Mouse (Mus musculus): ENCODE data around the gene Sufu.

DNA sequence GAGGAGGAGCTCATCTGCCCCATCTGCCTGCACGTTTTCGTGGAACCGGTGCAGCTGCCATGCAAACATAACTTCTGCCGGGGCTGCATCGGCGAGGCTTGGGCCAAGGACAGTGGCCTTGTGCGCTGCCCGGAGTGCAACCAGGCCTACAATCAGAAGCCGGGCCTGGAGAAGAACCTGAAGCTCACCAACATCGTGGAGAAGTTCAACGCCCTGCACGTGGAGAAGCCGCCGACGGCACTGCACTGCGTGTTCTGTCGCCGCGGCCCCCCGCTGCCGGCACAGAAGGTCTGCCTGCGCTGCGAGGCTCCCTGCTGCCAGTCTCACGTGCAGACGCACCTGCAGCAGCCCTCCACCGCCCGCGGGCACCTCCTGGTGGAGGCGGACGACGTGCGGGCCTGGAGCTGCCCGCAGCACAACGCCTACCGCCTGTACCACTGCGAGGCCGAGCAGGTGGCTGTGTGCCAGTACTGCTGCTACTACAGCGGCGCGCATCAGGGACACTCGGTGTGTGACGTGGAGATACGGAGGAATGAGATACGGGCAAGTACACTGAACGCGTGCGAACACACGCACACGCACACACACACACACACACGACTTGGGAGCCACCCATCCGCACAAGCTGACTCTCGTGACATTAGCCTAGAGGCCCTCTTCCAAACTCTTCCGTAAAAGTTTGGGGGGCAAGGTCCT is 105.9 kb downstream of the Sufu start:
- TF ChIP-seq MAX (IDR thresholded peaks at IDR 0.05; ENCODE audit: low read depth): no peak
- peak; percentile 77 for TF ChIP-seq POLR2A (IDR thresholded peaks at IDR 0.05; ENCODE audit: insufficient read length, low read depth)
- no peak for TF ChIP-seq SRF (IDR thresholded peaks at IDR 0.05; ENCODE audit: control insufficient read depth, insufficient read length, low read depth)
- TF ChIP-seq TCF12 (IDR thresholded peaks at IDR 0.05; ENCODE audit: insufficient read depth, poor library complexity, severe bottlenecking): no peak
- TF ChIP-seq USF1 (IDR thresholded peaks at IDR 0.05; ENCODE audit: low read depth): no peak
- TF ChIP-seq E2F4 (IDR thresholded peaks at IDR 0.05; ENCODE audit: insufficient read depth): no peak
- no peak for TF ChIP-seq REST (IDR thresholded peaks at IDR 0.05; ENCODE audit: insufficient read depth, insufficient read length)
